Mouse (Mus musculus): ENCODE results near the gene Fbxl19. TPM values are rescaled to one million over a fixed set of nuclear protein-coding genes. Genes with fewer than 3 reads are reported as not detected.
A peak's percentile ranks its signal among the peaks of the same experiment; 100 is the strongest.

The Fbxl19 gene
- total and polyA plus RNA-seq, 3 experiments, result 3.3 to 4.8 (median 3.4) TPM

GRCm38 (mm10) chr7:127767671-127768345, 23.5 kb downstream of the Fbxl19 start:
- TF ChIP-seq EP300 (IDR thresholded peaks at IDR 0.05; ENCODE audit: insufficient read depth, low read depth, low read length) (no peak), CTCF (IDR thresholded peaks at IDR 0.05) (no peak), POLR2A (IDR thresholded peaks at IDR 0.05; ENCODE audit: insufficient read depth, low read depth, low read length) (no peak)
- intact Hi-C loops (cut with DNase I), result loop anchor here (5.0 to 10.0 kb wide), 2 partner anchors 181 to 253 kb away; partner anchors contain the start of genes Ccdc189, Gm42715, Rnf40 and Srcap
- 92% methylated on average over 19 of the region's 19 CpGs for WGBS
- H3K9ac ChIP-seq (ENCODE audit: low read depth, low read length), result no peak overlapping the region
- no peaks in the 10 kb centered on the region for H3K36me3 ChIP-seq (ENCODE audit: control insufficient read depth, insufficient read depth, low read length)
- H3K27me3 ChIP-seq (ENCODE audit: control insufficient read depth, insufficient read depth, low read length), result no peaks in the 10 kb centered on the region
- DNase-seq, result no peak
- H3K79me2 ChIP-seq (replicated peaks; ENCODE audit: control insufficient read depth, insufficient read depth, low read length), result no peaks in the 10 kb centered on the region
- H3K27ac ChIP-seq, result no peak overlapping the region
- no peak overlapping the region for H3K4me3 ChIP-seq
- peaks cover 4% of the 10 kb centered on the region; the same call in 1 of the 2 replicates for H3K4me1 ChIP-seq (ENCODE audit: control insufficient read depth, insufficient read depth, low read length)

DNA sequence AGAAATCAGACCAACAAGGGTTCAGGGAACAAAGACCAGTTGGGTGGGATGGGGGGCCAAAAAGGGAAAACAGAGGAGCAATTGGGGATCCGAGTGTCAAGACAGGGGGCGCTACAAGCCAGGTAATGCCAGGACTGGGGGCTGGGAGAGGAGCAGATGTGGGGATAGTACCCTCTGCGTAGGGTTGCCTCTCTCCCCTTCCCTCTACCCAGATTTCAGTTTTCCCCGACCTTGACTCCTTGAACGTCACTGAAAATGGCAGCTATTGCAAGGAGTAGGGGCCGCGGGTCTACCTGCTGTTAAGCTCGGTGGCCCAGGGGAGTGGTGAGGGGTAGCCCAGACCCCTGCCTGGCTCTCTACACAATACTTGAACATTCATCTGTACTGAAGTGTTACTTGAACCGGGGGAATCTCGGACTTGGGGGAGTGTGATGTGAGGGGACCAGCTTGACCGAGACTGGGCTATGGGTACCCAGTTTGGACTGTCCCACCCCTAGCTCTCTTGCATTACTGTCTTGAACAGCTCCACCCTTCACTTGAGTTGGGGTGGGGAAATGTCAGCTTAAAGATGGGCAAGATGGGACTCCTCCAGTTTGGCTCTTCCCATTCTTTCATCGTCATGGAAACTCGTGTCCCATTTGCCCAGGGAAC, 24.1 kb downstream of the Fbxl19 start:
- TF ChIP-seq EP300 (IDR thresholded peaks at IDR 0.05; ENCODE audit: insufficient read depth, low read depth, low read length) (no peak), CTCF (IDR thresholded peaks at IDR 0.05) (peak; percentile 23), POLR2A (IDR thresholded peaks at IDR 0.05; ENCODE audit: insufficient read depth, low read depth, low read length) (no peak)
- Histone ChIP-seq H3K4me1 (ENCODE audit: control insufficient read depth, insufficient read depth, low read length) (peaks cover 4% of the 10 kb centered on the region; the same call in 1 of the 2 replicates), H3K36me3 (ENCODE audit: control insufficient read depth, insufficient read depth, low read length) (no peaks in the 10 kb centered on the region), H3K79me2 (replicated peaks; ENCODE audit: control insufficient read depth, insufficient read depth, low read length) (no peaks in the 10 kb centered on the region), H3K9ac (ENCODE audit: low read depth, low read length) (no peak overlapping the region), H3K27ac (peak overlapping the region; percentile 38; the same call in 1 of the 2 replicates), H3K4me3 (no peak overlapping the region), H3K27me3 (ENCODE audit: control insufficient read depth, insufficient read depth, low read length) (no peaks in the 10 kb centered on the region)
- DNase-seq, result no peak
- intact Hi-C loops (cut with DNase I), result loop anchor here (5.0 to 10.0 kb wide), 2 partner anchors 181 to 254 kb away; partner anchors contain the start of genes Ccdc189, Gm42715, Rnf40 and Srcap
- WGBS, result 66% methylated on average over 13 of the region's 13 CpGs

DNA sequence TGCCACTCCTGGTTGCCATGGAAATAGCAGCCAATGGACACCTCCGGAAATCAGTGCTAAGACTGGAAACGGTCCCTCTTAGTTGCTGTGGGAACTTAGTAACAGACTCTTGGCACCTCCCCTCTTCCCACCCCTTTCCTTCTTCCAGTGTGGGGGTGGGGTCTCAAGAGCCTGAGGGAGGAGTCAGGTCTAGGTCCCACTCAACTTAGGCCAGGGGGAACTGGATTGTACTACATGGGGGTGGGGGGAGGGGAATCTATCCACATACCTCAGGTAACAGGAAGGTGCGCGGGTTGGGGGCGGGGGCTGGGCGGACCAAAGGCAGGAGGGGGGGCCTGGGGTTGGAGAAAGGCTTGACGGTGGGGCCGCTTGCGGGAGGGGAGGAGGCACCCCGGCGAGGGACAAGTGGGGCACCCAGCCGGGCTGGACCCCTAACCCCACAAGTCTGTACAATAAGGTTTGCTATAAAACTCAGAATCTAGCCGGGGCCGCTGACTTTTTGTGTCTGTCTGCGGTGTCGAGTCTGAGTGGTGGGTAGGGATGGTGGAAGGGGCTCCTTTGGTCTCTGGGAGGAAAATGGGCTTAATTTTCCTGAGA, 24.8 kb downstream of the Fbxl19 start:
- intact Hi-C loops (cut with DNase I), result loop anchor here (5.0 to 10.0 kb wide), 2 partner anchors 182 to 254 kb away; partner anchors contain the start of genes Ccdc189, Gm42715, Rnf40 and Srcap
- Histone ChIP-seq H3K36me3 (ENCODE audit: control insufficient read depth, insufficient read depth, low read length) (no peaks in the 10 kb centered on the region), H3K9ac (ENCODE audit: low read depth, low read length) (peak overlapping the region; percentile 53), H3K79me2 (replicated peaks; ENCODE audit: control insufficient read depth, insufficient read depth, low read length) (no peaks in the 10 kb centered on the region), H3K4me1 (ENCODE audit: control insufficient read depth, insufficient read depth, low read length) (peaks cover 4% of the 10 kb centered on the region; the same call in 1 of the 2 replicates), H3K4me3 (peak overlapping the region; percentile 93), H3K27ac (peak overlapping the region; percentile 93), H3K27me3 (ENCODE audit: control insufficient read depth, insufficient read depth, low read length) (no peaks in the 10 kb centered on the region)
- DNase-seq, result peak; percentile 94 to 95
- 3% methylated on average over 16 of the region's 16 CpGs for WGBS
- TF ChIP-seq EP300 (IDR thresholded peaks at IDR 0.05; ENCODE audit: insufficient read depth, low read depth, low read length) (peak; percentile 72), CTCF (IDR thresholded peaks at IDR 0.05) (no peak), POLR2A (IDR thresholded peaks at IDR 0.05; ENCODE audit: insufficient read depth, low read depth, low read length) (peak; percentile 49)

DNA sequence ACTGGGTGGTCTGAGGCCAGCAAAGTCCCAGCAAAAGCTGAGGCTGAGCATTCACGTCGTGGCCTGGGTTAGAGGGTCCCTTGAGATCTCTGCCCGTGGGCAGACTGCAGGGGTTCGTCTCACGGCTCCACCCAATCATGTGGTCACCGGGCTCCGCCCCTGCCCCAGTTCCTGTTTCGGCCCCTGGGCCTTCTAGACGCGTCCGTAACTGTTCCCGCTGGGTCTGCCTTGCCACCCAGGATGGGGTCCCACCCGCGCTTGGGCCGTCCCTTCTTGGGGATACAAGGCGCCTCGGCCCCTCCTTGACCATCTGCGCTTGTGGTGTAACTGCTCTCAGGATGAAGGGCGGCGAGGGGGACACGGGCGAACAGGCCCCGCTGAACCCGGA, 25.3 kb downstream of the Fbxl19 start, which contains the start of gene Orai3:
Gene Orai3, plus strand, starts transcription at position 165 of the 388 bp plus-strand sequence.
- Histone ChIP-seq H3K4me1 (ENCODE audit: control insufficient read depth, insufficient read depth, low read length) (peaks cover 4% of the 10 kb centered on the region; the same call in 1 of the 2 replicates), H3K9ac (ENCODE audit: low read depth, low read length) (peak within 1 kb of the TSS; percentile 99), H3K4me3 (peak within 1 kb of the TSS; percentile 93), H3K27me3 (ENCODE audit: control insufficient read depth, insufficient read depth, low read length) (no peaks in the 10 kb centered on the region), H3K79me2 (replicated peaks; ENCODE audit: control insufficient read depth, insufficient read depth, low read length) (no peaks in the 10 kb centered on the region), H3K36me3 (ENCODE audit: control insufficient read depth, insufficient read depth, low read length) (no peaks in the 10 kb centered on the region), H3K27ac (peak within 1 kb of the TSS; percentile 93)
- intact Hi-C loops (cut with DNase I), result loop anchor here (5.0 to 10.0 kb wide), 2 partner anchors 182 to 255 kb away; partner anchors contain the start of genes Ccdc189, Gm42715, Rnf40 and Srcap
- peak; percentile 93 to 94 for DNase-seq
- peak; percentile 98 for TF ChIP-seq POLR2A (IDR thresholded peaks at IDR 0.05; ENCODE audit: insufficient read depth, low read depth, low read length)
- no peak for TF ChIP-seq EP300 (IDR thresholded peaks at IDR 0.05; ENCODE audit: insufficient read depth, low read depth, low read length)
- WGBS, result under 1% methylated on average over 24 of the region's 24 CpGs

GRCm38 (mm10) chr7:127770039-127770905, 25.9 kb downstream of the Fbxl19 start:
- Histone ChIP-seq H3K36me3 (ENCODE audit: control insufficient read depth, insufficient read depth, low read length) (no peaks in the 10 kb centered on the region), H3K27me3 (ENCODE audit: control insufficient read depth, insufficient read depth, low read length) (no peaks in the 10 kb centered on the region), H3K79me2 (replicated peaks; ENCODE audit: control insufficient read depth, insufficient read depth, low read length) (no peaks in the 10 kb centered on the region), H3K4me3 (peak overlapping the region; percentile 93), H3K9ac (ENCODE audit: low read depth, low read length) (peak overlapping the region; percentile 99), H3K4me1 (ENCODE audit: control insufficient read depth, insufficient read depth, low read length) (peaks cover 4% of the 10 kb centered on the region; the same call in 1 of the 2 replicates), H3K27ac (peak overlapping the region; percentile 93)
- intact Hi-C loops (cut with DNase I), result no loop called here
- DNase-seq, result peak; percentile 28 to 40
- 0 out of 2 replicates have a peak, but pooled peaks have one; percentile 11 for TF ChIP-seq EP300 (IDR thresholded peaks at IDR 0.05; ENCODE audit: insufficient read depth, low read depth, low read length)
- no peak for TF ChIP-seq POLR2A (IDR thresholded peaks at IDR 0.05; ENCODE audit: insufficient read depth, low read depth, low read length)
- WGBS, result 3% methylated on average over 27 of the region's 27 CpGs
